Mouse (Mus musculus): ENCODE results near the gene Prr5l.

Gene Prr5l

DNA sequence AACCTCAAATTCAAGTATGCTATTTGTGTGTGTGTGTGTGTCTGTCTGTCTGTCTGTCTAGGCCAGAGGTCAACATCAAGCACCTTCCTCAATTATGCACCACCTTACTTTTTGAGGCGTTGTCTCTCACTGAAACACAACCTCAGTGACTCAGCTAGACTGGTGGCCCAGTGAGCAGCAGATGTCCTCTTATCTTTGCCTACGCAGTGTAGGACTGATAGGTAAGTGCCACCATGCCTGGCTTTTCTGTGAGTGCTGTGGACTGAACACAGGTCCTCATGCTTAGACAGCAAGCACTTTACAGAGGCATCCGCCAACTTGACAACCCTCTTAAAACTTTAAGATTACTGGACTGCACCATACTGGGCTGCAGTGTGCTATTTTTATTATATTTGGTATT is 214.1 kb downstream of the Prr5l start:
- DNase-seq (ENCODE audit: low read depth in 1 of 2, low spot score in 2 of 2): no peak

DNA sequence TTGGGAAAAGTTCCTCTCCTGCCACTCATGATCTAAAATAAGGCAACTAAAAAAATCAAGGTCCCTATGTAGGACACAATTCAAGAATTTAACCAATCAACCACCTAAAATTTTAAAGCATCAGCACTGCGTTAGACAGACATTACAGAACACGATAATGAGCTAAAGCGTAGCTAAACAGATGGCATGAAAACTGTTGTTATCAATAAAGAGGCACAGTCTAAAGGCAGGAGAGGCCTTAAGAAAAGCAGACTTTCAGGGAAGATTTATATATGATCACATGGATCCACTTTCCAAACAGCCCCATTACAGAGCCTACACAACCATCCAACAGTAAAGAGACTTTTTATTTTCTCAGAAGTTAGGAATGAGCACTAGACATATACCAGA is 217.1 kb downstream of the Prr5l start:
- no peak for DNase-seq (ENCODE audit: low read depth in 1 of 2, low spot score in 2 of 2)

DNA sequence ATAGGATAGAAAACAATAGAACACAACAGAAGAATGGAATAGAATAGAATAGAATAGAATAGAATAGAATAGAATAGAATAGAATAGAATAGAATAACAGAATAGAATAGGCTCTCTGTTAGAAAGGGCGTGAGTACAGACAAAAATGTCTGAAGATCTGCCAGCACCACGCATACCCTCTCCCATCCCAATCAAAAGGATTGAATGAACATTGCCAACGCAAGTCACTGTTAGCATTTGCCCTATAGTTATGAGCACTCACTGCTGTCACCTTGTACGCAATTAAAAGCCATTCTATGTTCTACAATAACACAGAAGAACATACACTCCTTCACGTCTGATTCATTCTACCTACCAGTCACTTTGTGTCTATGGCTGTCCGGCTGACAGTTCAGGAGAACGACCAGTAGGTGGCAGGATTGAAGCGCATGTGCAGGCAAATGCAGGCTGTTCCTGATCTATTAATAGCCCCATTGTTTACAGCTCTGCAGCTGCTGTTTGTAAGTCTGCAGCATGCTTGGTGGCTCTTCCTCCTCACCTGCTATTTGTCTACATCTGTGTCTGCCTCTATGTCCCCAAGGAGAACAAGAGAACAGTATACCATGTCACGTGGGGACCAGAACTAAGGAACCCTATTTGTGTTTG is 217.6 kb downstream of the Prr5l start:
- DNase-seq (ENCODE audit: low read depth in 1 of 2, low spot score in 2 of 2): peak in 1 of 2 experiments; percentile 40
